Mouse (Mus musculus): Measurements from ENCODE around the gene Ccdc60.
"Not testable (repeated sequence)": the region's sequence is repeated elsewhere in the genome, so short reads cannot be mapped to it uniquely, and the experiment has no call there.

Ccdc60 gene

DNA sequence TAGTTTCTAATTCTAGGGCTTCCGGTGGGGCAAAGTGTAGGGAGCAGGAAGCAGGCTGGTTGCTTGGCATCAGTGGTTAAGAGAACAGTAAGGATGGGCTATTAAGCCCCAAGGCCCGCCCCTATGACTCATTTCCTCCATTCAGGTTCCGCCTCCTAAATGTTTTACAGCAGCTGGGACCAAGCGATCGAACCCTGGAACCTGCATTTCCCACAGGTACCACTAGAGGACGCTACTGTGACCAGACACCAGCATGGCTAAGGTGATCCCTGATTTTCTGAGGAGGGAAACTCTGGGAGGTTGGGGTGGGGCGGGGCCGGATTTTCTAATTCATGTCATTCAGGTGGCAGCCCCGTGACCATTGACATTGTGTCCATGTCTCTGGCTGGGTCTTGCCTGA, 96.1 kb downstream of the Ccdc60 start:
- peak; percentile 11 for DNase-seq (ENCODE audit: low read depth, low spot score)

DNA sequence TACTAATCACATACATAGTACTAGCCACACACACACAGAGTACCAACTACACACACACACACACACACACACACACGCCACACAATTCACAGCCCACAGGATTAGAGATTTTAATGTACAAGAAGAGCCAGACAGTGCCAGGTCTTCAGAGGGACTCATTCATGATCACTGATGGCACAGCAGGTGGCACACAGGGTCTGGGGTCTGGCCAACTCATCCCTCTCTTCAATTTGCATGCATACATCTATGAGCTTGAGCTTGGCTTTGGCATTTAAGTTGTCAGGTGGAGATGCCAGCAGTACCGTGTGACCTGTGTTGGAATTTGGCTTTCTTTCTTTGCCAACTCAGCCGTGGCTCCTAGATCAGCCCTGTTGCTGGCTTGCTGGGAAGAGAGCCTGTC, 97.2 kb downstream of the Ccdc60 start:
- DNase-seq (ENCODE audit: low read depth, low spot score), result no peak

DNA sequence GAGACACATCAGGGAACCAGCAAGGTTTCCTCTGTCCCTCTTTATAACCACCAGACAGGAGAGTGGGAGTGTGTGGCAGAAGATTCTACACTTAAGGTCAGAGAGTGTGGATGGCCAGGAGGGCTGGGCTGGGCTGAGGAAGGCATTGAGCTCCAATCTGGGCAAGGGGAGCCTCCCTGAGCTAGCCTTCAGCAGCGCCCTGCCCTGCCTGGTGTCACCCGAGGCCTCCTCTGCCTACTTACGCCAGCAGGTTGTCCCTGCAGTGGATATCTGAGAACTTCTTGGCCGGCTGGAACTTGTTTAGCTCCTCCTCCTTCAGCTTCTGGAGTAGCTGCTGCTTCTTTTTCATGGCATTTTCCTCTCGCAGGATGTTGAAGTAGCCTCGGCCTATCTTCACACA, 99.0 kb downstream of the Ccdc60 start:
- DNase-seq (ENCODE audit: low read depth, low spot score), result no peak

DNA sequence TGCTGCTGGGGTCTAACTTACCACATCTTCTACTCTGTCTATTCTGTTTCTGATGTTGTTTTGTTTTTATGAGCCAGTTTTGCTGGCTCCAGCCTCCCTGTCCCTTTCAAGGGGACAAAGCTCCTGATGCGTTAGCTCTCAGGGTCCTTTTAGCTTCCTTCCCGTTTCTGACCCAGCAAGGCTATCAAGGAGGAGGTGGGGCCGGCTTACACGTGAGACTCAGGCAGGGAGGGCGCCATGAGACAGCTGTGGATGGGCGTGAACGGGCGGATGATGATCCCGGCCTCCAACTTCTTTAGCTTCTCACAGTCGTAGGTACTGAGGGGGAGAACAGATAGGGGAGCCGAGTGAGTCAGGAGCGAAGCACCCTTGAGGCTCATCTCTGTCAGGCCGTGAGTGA, 108.2 kb downstream of the Ccdc60 start:
- no peak for DNase-seq (ENCODE audit: low read depth, low spot score)

DNA sequence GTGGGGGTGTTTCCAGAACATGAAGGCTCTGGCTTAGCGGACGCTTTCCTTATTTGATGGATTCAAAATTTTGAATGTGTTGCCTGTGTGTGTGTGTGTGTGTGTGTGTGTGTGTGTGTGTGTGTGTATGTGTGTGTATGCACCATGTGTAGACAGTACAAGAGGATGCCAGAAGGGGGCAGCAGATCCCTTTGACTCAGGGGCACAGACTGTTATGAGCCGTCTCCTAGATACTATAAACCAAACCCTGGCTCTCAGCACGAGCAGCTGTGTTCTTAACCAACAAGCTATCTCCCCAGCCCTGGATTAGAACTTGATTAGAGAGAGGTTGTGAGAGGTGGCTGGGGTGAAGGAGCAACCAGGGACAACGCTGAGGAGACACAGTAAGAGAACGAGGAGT, 117.1 kb downstream of the Ccdc60 start:
- DNase-seq (ENCODE audit: low read depth, low spot score), result no peak

DNA sequence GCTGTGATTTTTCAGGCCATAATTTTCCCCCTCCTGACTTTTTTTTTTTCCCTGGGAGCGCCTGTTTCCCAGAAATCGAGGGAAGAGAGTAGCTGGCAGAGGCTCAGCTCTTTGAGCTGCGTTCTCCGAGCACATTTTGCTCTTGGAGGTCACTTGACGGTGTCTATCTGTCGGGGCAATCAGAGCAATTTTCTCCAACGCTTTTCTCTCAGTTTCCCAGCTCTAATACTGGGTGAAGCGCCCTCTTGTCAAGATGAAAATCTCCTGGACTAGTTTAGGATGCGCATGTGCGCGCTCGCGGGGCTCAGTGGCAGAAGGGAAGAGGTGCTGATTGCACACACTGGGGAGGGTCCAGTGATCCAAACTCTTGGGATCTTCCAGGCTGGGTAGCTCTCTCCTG, 121.8 kb downstream of the Ccdc60 start:
- DNase-seq (ENCODE audit: low read depth, low spot score), result no peak

DNA sequence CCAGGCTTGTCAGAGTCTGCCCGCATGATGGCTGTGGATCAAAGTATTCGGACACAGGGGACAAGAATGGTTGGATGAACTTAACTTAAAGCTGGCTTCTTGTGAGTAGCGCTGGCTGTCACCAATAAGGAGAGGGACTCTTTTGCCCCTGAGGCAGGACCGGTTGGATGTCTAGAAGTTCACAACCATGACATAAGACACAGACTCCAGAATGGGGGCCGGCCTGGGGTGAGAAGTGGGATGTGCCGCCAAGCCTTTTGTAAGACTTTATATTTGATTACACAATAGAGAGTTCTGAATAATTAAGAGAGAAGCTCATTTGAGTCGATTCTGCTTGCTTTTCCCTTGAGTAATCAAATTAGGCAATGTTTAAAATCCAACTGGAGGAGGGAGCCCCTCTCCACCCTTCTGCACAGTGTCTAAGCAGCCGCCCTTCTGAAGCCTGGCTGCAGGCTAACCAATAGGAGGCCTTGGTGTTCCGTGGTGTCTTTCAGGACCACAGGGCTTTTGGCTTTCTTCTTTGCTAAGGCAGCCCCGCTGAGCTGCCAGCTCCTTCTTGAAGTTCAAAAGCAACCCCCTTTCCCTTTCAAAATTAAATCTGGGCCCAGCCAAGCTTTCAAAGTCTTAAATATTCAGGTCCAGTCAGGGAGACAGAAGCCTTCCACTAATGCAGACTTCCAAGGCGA, 123.4 kb downstream of the Ccdc60 start:
- no peak for DNase-seq (ENCODE audit: low read depth, low spot score)

DNA sequence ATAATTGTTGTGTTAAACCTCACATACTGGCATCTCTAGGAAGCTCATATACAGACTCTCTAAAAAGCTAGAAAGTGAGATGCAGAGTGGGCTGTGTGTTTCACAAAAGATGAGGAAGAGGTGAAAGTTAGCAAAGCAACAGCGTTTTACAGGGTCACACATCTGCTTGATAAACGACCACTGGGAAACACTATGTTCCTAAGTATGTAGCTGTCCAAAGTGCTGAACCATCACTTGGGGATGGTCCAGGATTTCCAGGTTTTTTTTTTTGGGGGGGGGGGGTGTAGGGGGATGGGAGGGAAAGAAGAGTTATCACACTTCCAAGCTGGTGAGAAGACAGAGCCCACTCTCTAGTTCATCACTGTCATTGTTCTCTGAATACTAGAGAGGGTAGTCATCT, 134.0 kb downstream of the Ccdc60 start:
- no peak for DNase-seq (ENCODE audit: low read depth, low spot score)

DNA sequence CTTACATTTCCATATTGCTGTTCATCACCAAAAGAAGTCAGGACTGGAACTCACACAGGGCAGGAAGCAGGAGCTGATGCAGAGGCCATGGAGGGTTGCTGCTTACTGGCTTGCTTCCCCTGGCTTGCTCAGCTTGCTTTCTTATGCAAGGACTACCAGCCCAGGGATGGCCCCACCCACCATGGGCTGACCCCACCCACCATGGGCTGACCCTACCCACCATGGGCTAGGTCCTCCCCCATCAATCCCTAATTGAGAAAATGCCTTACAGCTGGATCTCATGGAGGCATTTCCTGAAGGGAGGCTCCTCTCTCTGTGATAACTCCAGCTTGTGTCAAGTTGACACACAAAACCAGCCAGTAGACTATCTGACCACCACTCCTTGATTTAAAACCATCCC, 142.3 kb downstream of the Ccdc60 start:
- DNase-seq (ENCODE audit: low read depth, low spot score), result not testable (repeated sequence)

DNA sequence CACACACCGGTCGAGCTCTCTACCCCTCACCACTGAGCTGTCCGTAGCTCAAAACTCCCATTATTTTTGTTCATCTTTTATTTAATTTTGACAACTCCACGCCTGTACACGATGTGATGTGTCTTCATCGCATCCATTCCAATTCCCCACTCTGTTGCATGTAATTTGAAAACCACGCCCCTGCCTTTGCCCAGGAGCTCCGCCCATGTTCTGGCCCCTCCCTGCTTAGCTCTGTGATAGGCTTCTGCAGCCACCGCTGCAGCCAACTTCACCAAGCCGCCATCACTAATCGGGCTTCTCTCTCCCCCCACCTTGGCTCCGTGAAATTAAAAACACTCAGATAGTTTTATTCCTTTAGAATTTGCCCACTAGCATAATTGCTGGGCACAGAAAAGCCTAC, 144.1 kb downstream of the Ccdc60 start:
- DNase-seq (ENCODE audit: low read depth, low spot score), result no peak

DNA sequence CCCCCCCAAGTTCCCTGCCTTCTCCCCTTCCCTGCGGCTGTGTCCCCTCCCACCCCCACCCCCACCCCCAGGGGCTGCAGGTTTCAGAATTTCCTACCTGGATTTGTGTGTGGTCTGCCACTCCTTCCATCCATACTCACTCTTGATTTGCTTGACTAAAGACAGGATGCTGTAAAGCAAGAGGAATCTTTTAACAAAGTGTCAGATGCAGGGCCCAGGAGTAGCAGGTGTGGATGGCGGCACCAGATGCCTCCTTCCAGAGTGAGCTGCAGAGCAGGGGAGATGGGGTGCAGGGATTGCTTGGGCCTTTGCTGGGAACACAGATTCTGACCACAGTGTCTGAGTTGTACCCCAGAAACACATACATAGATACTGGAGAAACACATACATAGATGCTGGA, 148.1 kb downstream of the Ccdc60 start:
- no peak for DNase-seq (ENCODE audit: low read depth, low spot score)

DNA sequence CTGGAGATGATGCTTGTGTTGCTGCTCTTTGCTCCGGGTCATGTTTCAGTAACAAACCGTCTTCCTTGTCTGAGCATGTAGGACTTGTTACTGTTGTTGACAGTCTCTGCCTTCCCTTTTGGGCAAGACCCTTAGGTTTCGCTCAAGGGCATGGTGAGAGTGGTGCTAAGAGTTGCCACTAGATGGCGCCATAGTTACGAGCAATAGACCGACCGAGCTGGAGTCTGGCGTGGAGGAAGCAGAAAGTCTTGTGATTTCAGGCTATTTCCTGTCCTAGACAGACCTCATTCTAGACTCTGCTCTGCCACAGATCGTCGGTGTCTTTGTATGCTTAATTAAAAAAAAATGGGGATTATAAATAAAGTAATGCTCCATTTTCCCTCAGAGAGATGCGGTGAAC, 165.4 kb downstream of the Ccdc60 start:
- peak; percentile 97 for DNase-seq (ENCODE audit: low read depth, low spot score)

DNA sequence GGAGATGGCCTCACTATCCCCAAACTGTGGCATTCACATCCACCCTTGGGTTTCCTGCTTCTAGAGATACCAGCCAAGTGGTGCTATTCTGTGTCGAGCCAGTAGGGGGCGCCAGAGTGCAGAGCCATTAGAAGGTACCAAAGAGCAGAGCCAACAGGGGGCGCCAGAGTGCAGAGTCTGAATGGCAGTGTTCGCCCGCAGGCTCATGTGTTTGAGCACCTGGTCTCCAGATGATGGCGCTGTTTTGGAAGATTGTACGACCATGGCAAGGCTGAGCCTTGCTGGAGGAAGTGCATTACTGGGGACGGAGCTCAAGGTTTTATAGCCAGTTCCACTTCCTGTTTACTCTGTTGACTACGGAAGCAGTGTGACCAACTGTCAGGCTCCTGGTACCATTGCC, 172.2 kb downstream of the Ccdc60 start:
- peak; percentile 54 for DNase-seq (ENCODE audit: low read depth, low spot score)

DNA sequence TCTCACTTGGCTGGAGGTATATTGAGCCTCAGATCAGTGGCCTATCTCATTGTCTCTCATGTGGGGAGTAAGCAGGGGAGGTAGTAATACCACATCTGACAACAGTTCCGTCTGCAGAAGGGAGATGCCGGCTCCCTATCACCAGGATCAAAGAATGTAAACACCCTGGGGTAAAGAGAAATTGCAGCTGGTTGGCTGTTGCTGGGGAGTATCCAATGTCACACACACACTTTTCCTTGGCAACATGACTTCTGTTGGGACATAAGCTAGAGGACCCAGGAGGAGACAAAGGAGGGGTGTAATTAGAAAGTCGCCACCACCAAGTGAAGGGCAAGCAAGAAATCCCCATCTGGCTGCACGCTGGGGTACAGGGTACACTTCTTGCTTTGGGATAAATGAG, 172.7 kb downstream of the Ccdc60 start:
- no peak for DNase-seq (ENCODE audit: low read depth, low spot score)

DNA sequence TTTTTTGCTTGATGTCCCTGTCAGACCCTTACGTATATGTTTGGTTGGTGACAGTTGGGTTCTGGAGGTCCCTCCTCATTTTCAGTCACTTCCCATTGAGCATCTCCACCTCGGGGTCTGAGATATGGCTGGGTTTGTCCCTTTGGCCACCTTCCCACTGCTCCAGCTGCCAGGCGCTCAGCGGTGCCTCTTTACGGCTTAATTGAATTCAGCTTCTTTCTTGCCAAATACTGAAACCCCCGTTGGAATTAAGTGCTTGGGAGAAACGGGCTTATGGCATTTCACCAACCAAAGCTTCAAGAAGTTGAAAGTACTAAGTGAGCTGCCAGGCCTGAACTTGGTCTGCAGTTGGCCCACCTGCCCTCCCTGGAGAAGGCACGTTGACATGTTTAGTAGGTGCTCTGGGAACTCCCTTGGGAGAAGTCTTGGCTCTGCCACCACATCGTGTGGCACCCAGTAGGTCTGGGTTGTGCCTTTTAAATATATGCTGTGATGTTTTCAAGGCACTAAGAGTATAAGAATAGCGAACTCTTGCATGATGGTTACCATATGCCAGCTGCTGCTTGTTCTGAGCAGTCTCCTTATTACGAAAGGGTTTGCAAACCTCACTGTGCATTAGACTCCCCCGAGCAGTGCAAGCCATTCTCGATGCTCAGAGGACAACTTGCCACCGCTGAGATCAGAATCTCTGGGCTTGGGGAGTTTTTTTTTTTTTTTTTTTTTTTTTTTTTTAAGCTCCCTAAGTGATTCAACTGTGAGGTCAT, 173.5 kb downstream of the Ccdc60 start:
- no peak for DNase-seq (ENCODE audit: low read depth, low spot score)

DNA sequence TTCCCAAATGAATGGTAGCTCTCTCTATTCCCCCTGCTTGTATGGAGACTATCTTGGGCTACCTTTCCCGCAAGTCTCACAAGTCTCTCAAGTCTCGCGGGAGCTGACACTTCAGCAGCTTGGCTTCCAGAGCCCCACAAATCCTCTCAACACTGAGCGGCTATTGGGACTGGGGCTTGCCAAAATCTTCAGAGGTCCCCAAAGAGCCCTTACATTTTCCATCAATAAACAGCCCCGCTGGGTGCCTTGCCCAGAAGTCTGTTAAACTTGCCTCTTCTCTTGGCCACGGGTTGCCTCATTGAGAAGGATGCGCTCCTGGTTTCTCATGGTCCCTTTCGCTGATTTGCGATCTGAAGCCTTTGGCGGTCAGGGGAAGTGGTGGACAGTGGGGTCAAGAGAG, 180.1 kb downstream of the Ccdc60 start:
- DNase-seq (ENCODE audit: low read depth, low spot score), result no peak

DNA sequence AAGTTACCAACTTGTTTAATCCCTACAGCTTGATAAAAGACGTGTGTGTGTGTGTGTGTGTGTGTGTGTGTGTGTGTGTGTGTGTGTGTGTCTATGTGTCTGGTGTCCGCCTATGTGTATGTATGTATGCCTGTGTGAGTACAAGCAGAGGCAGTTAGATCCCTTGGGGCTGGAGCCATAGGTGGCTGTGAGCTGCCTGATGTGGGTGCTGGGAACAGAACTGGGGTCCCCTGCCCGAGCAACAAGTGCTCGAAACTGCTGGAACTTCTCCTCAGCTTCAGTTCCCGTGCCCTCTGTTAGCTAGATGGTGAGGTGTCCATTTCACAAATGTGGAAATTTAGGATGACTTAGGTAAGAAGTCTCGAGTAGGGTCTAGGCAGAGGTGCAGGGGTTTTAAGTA, 204.6 kb downstream of the Ccdc60 start:
- DNase-seq (ENCODE audit: low read depth, low spot score), result no peak

DNA sequence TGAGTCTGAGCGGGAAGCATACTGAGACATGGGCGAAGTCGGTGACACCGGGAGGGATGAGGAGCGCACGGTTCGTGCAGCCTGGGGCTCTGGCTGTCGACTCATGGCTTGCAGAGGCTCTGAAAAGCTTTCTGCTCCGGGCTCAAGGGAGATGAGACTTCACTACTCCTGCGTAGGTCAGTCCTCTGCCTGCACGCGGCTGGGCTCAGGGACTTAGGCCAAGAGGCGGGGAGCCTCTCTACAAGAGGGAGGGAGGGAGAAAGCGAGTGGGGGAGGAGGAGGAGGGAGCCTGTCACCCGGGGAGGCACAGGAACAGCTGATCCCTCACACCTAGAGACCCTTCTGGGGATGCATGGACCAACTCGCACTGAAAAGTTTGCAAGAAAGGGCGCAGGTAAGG, 205.7 kb downstream of the Ccdc60 start, which contains the start of gene Tmem233:
TSS of gene Tmem233 (minus strand) at position 164 of the 400 bp plus-strand sequence.
- DNase-seq (ENCODE audit: low read depth, low spot score), result no peak

DNA sequence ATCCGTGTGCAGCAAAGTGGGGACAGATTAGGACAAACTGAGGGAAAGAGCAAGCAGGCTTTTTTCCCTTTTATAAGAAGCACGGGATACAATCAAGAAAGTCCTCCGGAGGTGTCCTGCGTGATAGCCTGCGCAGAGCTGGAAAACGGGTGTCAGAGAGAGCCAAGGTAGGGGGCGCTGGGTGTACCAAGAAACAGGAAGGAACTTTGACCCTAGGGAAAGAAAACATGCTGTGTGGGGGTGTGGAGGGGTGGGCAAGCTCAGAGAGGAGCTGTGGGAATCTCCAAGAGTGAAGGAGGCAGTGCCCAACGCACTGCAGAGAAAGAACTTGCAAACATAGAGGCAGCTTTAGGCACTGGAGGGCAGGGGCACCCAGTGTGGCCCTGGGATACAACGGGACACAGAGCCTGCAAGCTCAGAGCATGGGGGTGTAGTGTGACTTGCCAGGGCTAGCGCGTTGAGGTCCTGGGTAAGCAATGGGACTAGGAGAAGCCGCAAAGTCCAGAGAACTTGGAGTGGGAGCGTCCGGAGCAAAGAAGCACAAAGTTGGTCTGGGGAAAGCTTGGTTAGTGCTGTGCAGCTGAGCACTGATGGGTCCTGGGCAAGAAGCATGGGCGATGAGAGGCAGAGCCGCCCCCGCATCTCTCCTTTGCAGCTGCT, 206.4 kb downstream of the Ccdc60 start:
- no peak for DNase-seq (ENCODE audit: low read depth, low spot score)

DNA sequence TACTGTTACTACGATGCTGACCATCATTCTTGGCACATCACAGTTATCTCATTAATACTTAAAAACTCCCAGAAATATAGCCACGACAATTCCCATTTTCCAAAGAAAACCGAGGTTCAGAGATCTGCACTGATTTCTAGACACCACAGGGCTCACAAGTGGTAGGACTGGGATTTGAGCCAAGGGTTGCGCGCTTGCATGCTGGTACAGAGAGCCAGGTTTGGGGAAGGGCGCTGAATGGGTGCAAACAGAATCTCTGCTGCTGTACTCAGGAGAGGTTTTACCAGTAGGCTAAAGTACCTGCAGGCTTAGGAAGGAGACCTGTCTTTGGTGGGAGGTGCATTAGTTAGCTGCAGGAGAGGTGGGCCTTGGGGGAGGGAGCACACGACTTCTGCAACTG, 207.2 kb downstream of the Ccdc60 start:
- no peak for DNase-seq (ENCODE audit: low read depth, low spot score)

DNA sequence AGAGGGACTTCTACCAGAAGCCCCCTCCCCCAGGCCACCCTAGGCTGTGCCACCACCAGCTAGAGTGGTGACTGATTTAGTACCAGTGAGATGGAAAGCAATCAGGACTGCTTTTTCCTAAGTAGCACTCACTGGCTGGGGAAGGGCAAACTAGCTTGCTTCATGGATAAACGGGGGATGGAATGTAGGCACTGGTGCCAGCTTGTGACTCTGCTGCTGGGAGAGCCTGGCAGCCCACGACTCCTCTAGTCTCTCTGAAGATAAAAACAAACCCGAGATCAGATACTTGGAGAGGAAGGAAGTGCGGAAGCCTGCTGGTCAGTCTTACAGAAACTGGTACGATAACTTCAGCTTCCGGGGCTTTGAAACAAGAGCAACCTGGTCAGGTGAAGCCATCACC, 208.0 kb downstream of the Ccdc60 start:
- DNase-seq (ENCODE audit: low read depth, low spot score), result no peak
